Mouse (Mus musculus): ENCODE measurements around the gene Malsu1. TPM values are rescaled to one million over a fixed set of nuclear protein-coding genes. Genes with fewer than 3 reads are reported as not detected.
A peak's percentile ranks its signal among the peaks of the same experiment; 100 is the strongest.

Gene Malsu1
- polyA plus RNA-seq, 1 experiment: 33.2 TPM

GRCm38 (mm10) chr6:49099086-49099485 is 25.5 kb downstream of the Malsu1 start:
- H3K4me1 ChIP-seq (ENCODE audit: control insufficient read depth, insufficient read depth, low read length): peaks cover 38% of the 10 kb centered on the region
- no peak overlapping the region for H3K27ac ChIP-seq (ENCODE audit: insufficient read depth, low read depth, low read length)
- TF ChIP-seq CTCF (IDR thresholded peaks at IDR 0.05; ENCODE audit: low read depth, low read length) (no peak), POLR2A (IDR thresholded peaks at IDR 0.05; ENCODE audit: borderline replicate concordance, low read depth, low read length) (no peak)
- H3K4me3 ChIP-seq (ENCODE audit: insufficient read depth, low read length): no peak overlapping the region

- no peak overlapping the region for H3K4me3 ChIP-seq (ENCODE audit: insufficient read depth, low read length)
- TF ChIP-seq POLR2A (IDR thresholded peaks at IDR 0.05; ENCODE audit: borderline replicate concordance, low read depth, low read length) (no peak), CTCF (IDR thresholded peaks at IDR 0.05; ENCODE audit: low read depth, low read length) (no peak)
- peaks cover 12% of the 10 kb centered on the region for H3K4me1 ChIP-seq (ENCODE audit: control insufficient read depth, insufficient read depth, low read length)
- peak overlapping the region; percentile 80 for H3K27ac ChIP-seq (ENCODE audit: insufficient read depth, low read depth, low read length)
Observed at GRCm38 (mm10) chr6:49106746-49107500, 33.3 kb downstream of the Malsu1 start.

- peaks cover 12% of the 10 kb centered on the region for H3K4me1 ChIP-seq (ENCODE audit: control insufficient read depth, insufficient read depth, low read length)
- H3K4me3 ChIP-seq (ENCODE audit: insufficient read depth, low read length): no peak overlapping the region
- TF ChIP-seq CTCF (IDR thresholded peaks at IDR 0.05; ENCODE audit: low read depth, low read length) (no peak), POLR2A (IDR thresholded peaks at IDR 0.05; ENCODE audit: borderline replicate concordance, low read depth, low read length) (no peak)
- no peak overlapping the region for H3K27ac ChIP-seq (ENCODE audit: insufficient read depth, low read depth, low read length)
Observed at GRCm38 (mm10) chr6:49109196-49109595, 35.6 kb downstream of the Malsu1 start.

GRCm38 (mm10) chr6:49113895-49114294 is 40.3 kb downstream of the Malsu1 start:
- TF ChIP-seq POLR2A (IDR thresholded peaks at IDR 0.05; ENCODE audit: borderline replicate concordance, low read depth, low read length) (no peak), CTCF (IDR thresholded peaks at IDR 0.05; ENCODE audit: low read depth, low read length) (no peak)
- peaks cover 8% of the 10 kb centered on the region for H3K4me1 ChIP-seq (ENCODE audit: control insufficient read depth, insufficient read depth, low read length)
- no peak overlapping the region for H3K27ac ChIP-seq (ENCODE audit: insufficient read depth, low read depth, low read length)
- no peak overlapping the region for H3K4me3 ChIP-seq (ENCODE audit: insufficient read depth, low read length)

- no peak overlapping the region for H3K4me3 ChIP-seq (ENCODE audit: insufficient read depth, low read length)
- no peak for TF ChIP-seq CTCF (IDR thresholded peaks at IDR 0.05; ENCODE audit: low read depth, low read length)
- no peak for TF ChIP-seq POLR2A (IDR thresholded peaks at IDR 0.05; ENCODE audit: borderline replicate concordance, low read depth, low read length)
- no peak overlapping the region for H3K27ac ChIP-seq (ENCODE audit: insufficient read depth, low read depth, low read length)
- H3K4me1 ChIP-seq (ENCODE audit: control insufficient read depth, insufficient read depth, low read length): peaks cover 8% of the 10 kb centered on the region
Observed at GRCm38 (mm10) chr6:49114457-49114856, 40.9 kb downstream of the Malsu1 start.

- no peak overlapping the region for H3K4me3 ChIP-seq (ENCODE audit: insufficient read depth, low read length)
- no peak overlapping the region for H3K27ac ChIP-seq (ENCODE audit: insufficient read depth, low read depth, low read length)
- no peak for TF ChIP-seq CTCF (IDR thresholded peaks at IDR 0.05; ENCODE audit: low read depth, low read length)
- TF ChIP-seq POLR2A (IDR thresholded peaks at IDR 0.05; ENCODE audit: borderline replicate concordance, low read depth, low read length): no peak
- peaks cover 11% of the 10 kb centered on the region for H3K4me1 ChIP-seq (ENCODE audit: control insufficient read depth, insufficient read depth, low read length)
Observed at GRCm38 (mm10) chr6:49115550-49115949, 42.0 kb downstream of the Malsu1 start.

- no peak for TF ChIP-seq CTCF (IDR thresholded peaks at IDR 0.05; ENCODE audit: low read depth, low read length)
- no peak for TF ChIP-seq POLR2A (IDR thresholded peaks at IDR 0.05; ENCODE audit: borderline replicate concordance, low read depth, low read length)
- Histone ChIP-seq H3K4me1 (ENCODE audit: control insufficient read depth, insufficient read depth, low read length) (peaks cover 11% of the 10 kb centered on the region), H3K4me3 (ENCODE audit: insufficient read depth, low read length) (no peak overlapping the region), H3K27ac (ENCODE audit: insufficient read depth, low read depth, low read length) (no peak overlapping the region)
Observed at GRCm38 (mm10) chr6:49116241-49116640, 42.6 kb downstream of the Malsu1 start.

GRCm38 (mm10) chr6:49118446-49118845 is 44.9 kb downstream of the Malsu1 start:
- H3K4me1 ChIP-seq (ENCODE audit: control insufficient read depth, insufficient read depth, low read length): peaks cover 11% of the 10 kb centered on the region
- H3K27ac ChIP-seq (ENCODE audit: insufficient read depth, low read depth, low read length): no peak overlapping the region
- TF ChIP-seq CTCF (IDR thresholded peaks at IDR 0.05; ENCODE audit: low read depth, low read length): no peak
- H3K4me3 ChIP-seq (ENCODE audit: insufficient read depth, low read length): no peak overlapping the region

- Histone ChIP-seq H3K4me1 (ENCODE audit: control insufficient read depth, insufficient read depth, low read length) (peaks cover 11% of the 10 kb centered on the region), H3K27ac (ENCODE audit: insufficient read depth, low read depth, low read length) (no peak overlapping the region), H3K4me3 (ENCODE audit: insufficient read depth, low read length) (no peak overlapping the region)
- TF ChIP-seq CTCF (IDR thresholded peaks at IDR 0.05; ENCODE audit: low read depth, low read length): no peak
- TF ChIP-seq POLR2A (IDR thresholded peaks at IDR 0.05; ENCODE audit: borderline replicate concordance, low read depth, low read length): no peak
Observed at GRCm38 (mm10) chr6:49119462-49120135, 46.0 kb downstream of the Malsu1 start.

GRCm38 (mm10) chr6:49120370-49120769 is 46.8 kb downstream of the Malsu1 start:
- H3K27ac ChIP-seq (ENCODE audit: insufficient read depth, low read depth, low read length): no peak overlapping the region
- no peak overlapping the region for H3K4me3 ChIP-seq (ENCODE audit: insufficient read depth, low read length)
- TF ChIP-seq POLR2A (IDR thresholded peaks at IDR 0.05; ENCODE audit: borderline replicate concordance, low read depth, low read length): no peak
- TF ChIP-seq CTCF (IDR thresholded peaks at IDR 0.05; ENCODE audit: low read depth, low read length): no peak
- H3K4me1 ChIP-seq (ENCODE audit: control insufficient read depth, insufficient read depth, low read length): peaks cover 11% of the 10 kb centered on the region
